Mouse (Mus musculus) MEL (cell line): ENCODE data around the gene Ap2b1. TPM values are rescaled to one million over a fixed set of nuclear protein-coding genes. Genes with fewer than 3 reads are reported as not detected.

Source experiments
- DNase-seq: peaks from one replicate; pipeline ENCODE4 v3.0.0; 2011; ENCODE audit warnings: low read depth, low spot score
- H3K27ac ChIP-seq: 2 replicates; pipeline ENCODE4 v1.5.1; 2012; ENCODE audit warnings: low read depth, mild to moderate bottlenecking, control low read depth, low read length, moderate library complexity; ENCODE audit not compliant: control insufficient read depth
- H3K27me3 ChIP-seq, 2 experiments: fragments of 150-350 bp in 1 of 2; sonication (generic) in 1 of 2; 2 replicates each; pipeline ENCODE4 v1.6.1; 2012; ENCODE audit warnings: low read length in 2 of 2, mild to moderate bottlenecking in 2 of 2, improper control_type of control experiment in 1 of 2, moderate library complexity in 1 of 2; ENCODE audit not compliant: insufficient read depth in 2 of 2, control insufficient read depth in 1 of 2
- H3K36me3 ChIP-seq, 2 experiments: 2 replicates each; pipeline ENCODE4 v1.6.1; 2012 to 2014; ENCODE audit warnings: low read length in 2 of 2, improper control_type of control experiment in 1 of 2, inconsistent platforms in 1 of 2, mild to moderate bottlenecking in 1 of 2; ENCODE audit not compliant: insufficient read depth in 2 of 2, control insufficient read depth in 1 of 2
- H3K4me1 ChIP-seq, 2 experiments: fragments of 150-350 bp in 1 of 2; sonication (generic) in 1 of 2; 2 replicates each; pipeline ENCODE4 v1.6.1; 2012; ENCODE audit warnings: low read length in 2 of 2, improper control_type of control experiment in 1 of 2, mild to moderate bottlenecking in 1 of 2; ENCODE audit not compliant: insufficient read depth in 2 of 2, control insufficient read depth in 1 of 2
- H3K4me3 ChIP-seq, 2 experiments: fragments of 150-350 bp in 1 of 2; sonication (generic) in 1 of 2; 2 replicates each; pipeline ENCODE4 v1.5.1; 2012; ENCODE audit warnings: low read depth in 2 of 2, low read length in 2 of 2, mild to moderate bottlenecking in 2 of 2, moderate library complexity in 2 of 2, control low read depth in 1 of 2, improper control_type of control experiment in 1 of 2; ENCODE audit not compliant: control insufficient read depth in 1 of 2, insufficient read depth in 1 of 2
- H3K79me2 ChIP-seq: 2 replicates; pipeline ENCODE4 v1.6.1; 2012; ENCODE audit warnings: mild to moderate bottlenecking, low read length, moderate library complexity; ENCODE audit not compliant: control insufficient read depth, poor library complexity, insufficient read depth
- H3K9ac ChIP-seq: 2 replicates; pipeline ENCODE4 v1.6.1; 2012; ENCODE audit warnings: low read depth, mild to moderate bottlenecking, control low read depth, low read length, moderate library complexity; ENCODE audit not compliant: control insufficient read depth, poor library complexity, severe bottlenecking
- H3K9me3 ChIP-seq: fragments of 150-350 bp; sonication (generic); replicated peaks from 2 replicates; pipeline ENCODE4 v1.6.1; 2012; ENCODE audit warnings: mild to moderate bottlenecking, low read length, improper control_type of control experiment, moderate library complexity; ENCODE audit not compliant: insufficient read depth
- CHD2 ChIP-seq: IDR thresholded peaks from 2 replicates; pipeline ENCODE4 v1.6.1; 2011; ENCODE audit warnings: low read length, improper control_type of control experiment
- CTCF ChIP-seq, 3 experiments: IDR thresholded peaks in 2 of 3; conservative IDR thresholded peaks in 1 of 3; 2 replicates each; pipeline ENCODE4 v1.5.1; 2011 to 2012; ENCODE audit warnings: low read length in 3 of 3, low read depth in 2 of 3, mild to moderate bottlenecking in 2 of 3, improper control_type of control experiment in 1 of 3, inconsistent platforms in 1 of 3, mixed read lengths in 1 of 3, moderate library complexity in 1 of 3; ENCODE audit not compliant: control insufficient read depth in 1 of 3, insufficient read depth in 1 of 3, poor library complexity in 1 of 3, severe bottlenecking in 1 of 3
- E2F4 ChIP-seq: IDR thresholded peaks from 2 replicates; pipeline ENCODE4 v1.6.1; 2011; ENCODE audit warnings: low read depth, low read length, improper control_type of control experiment, borderline replicate concordance
- EP300 ChIP-seq, 2 experiments: IDR thresholded peaks; 2 replicates each; pipeline ENCODE4 v1.6.1; 2011; ENCODE audit warnings: improper control_type of control experiment in 2 of 2, low read length in 2 of 2, low read depth in 1 of 2, mild to moderate bottlenecking in 1 of 2
- GABPA ChIP-seq: IDR thresholded peaks from 2 replicates; pipeline ENCODE4 v1.6.1; 2012; ENCODE audit warnings: low read depth, mild to moderate bottlenecking, inconsistent platforms, low read length, improper control_type of control experiment, moderate library complexity
- GATA1 ChIP-seq: IDR thresholded peaks from 2 replicates; pipeline ENCODE4 v1.6.1; 2011; ENCODE audit warnings: low read depth, low read length, improper control_type of control experiment
- JUND ChIP-seq: IDR thresholded peaks from 2 replicates; pipeline ENCODE4 v1.6.1; 2011; ENCODE audit warnings: low read depth, mild to moderate bottlenecking, improper control_type of control experiment, low read length
- KAT2A ChIP-seq: conservative IDR thresholded peaks from 2 replicates; pipeline ENCODE4 v1.6.1; 2012; ENCODE audit warnings: low read depth, low read length, improper control_type of control experiment, inconsistent platforms
- MAFK ChIP-seq: IDR thresholded peaks from 2 replicates; pipeline ENCODE4 v1.6.1; 2011; ENCODE audit warnings: low read depth, mild to moderate bottlenecking, low read length, improper control_type of control experiment, borderline replicate concordance
- MAX ChIP-seq: IDR thresholded peaks from 2 replicates; pipeline ENCODE4 v1.6.1; 2011; ENCODE audit warnings: low read length, improper control_type of control experiment
- MAZ ChIP-seq: IDR thresholded peaks from 2 replicates; pipeline ENCODE4 v1.6.1; 2012; ENCODE audit warnings: low read depth, mild to moderate bottlenecking, inconsistent platforms, low read length, improper control_type of control experiment
- MEF2A ChIP-seq: IDR thresholded peaks from 2 replicates; pipeline ENCODE4 v1.6.1; 2014; ENCODE audit warnings: low read depth, mild to moderate bottlenecking, inconsistent platforms, low read length, improper control_type of control experiment; ENCODE audit not compliant: poor library complexity, insufficient replicate concordance, severe bottlenecking; ENCODE audit errors: extremely low read depth
- MXI1 ChIP-seq: IDR thresholded peaks from 2 replicates; pipeline ENCODE4 v1.6.1; 2011; ENCODE audit warnings: mild to moderate bottlenecking, low read depth, low read length, improper control_type of control experiment
- MYB ChIP-seq: IDR thresholded peaks from 2 replicates; pipeline ENCODE4 v1.6.1; 2011; ENCODE audit warnings: mild to moderate bottlenecking, low read depth, low read length, improper control_type of control experiment
- MYC ChIP-seq: IDR thresholded peaks from 2 replicates; pipeline ENCODE4 v1.6.1; 2011; ENCODE audit warnings: low read depth, mild to moderate bottlenecking, low read length, improper control_type of control experiment, moderate library complexity
- NRF1 ChIP-seq: IDR thresholded peaks from 2 replicates; pipeline ENCODE4 v1.6.1; 2014; ENCODE audit warnings: low read depth, mild to moderate bottlenecking, inconsistent platforms, low read length, improper control_type of control experiment, moderate library complexity; ENCODE audit not compliant: poor library complexity, insufficient read depth, severe bottlenecking
- POLR2AphosphoS2 ChIP-seq: IDR thresholded peaks from 2 replicates; pipeline ENCODE4 v1.6.1; 2011; ENCODE audit warnings: low read length, improper control_type of control experiment
- POLR2AphosphoS5 ChIP-seq: IDR thresholded peaks from 2 replicates; pipeline ENCODE4 v1.6.1; 2012; ENCODE audit warnings: low read depth, borderline replicate concordance, mild to moderate bottlenecking, inconsistent platforms, low read length, moderate library complexity, mixed read lengths
- RAD21 ChIP-seq: IDR thresholded peaks from 2 replicates; pipeline ENCODE4 v1.6.1; 2011; ENCODE audit warnings: mild to moderate bottlenecking, low read depth, low read length, improper control_type of control experiment
- RCOR1 ChIP-seq: IDR thresholded peaks from 2 replicates; pipeline ENCODE4 v1.6.1; 2012; ENCODE audit warnings: low read depth, mild to moderate bottlenecking, inconsistent platforms, low read length, improper control_type of control experiment
- SIN3A ChIP-seq: IDR thresholded peaks from 2 replicates; pipeline ENCODE4 v1.6.1; 2012; ENCODE audit warnings: low read length, improper control_type of control experiment, inconsistent platforms
- SMC3 ChIP-seq: IDR thresholded peaks from 2 replicates; pipeline ENCODE4 v1.6.1; 2011; ENCODE audit warnings: low read depth, low read length, improper control_type of control experiment
- TAL1 ChIP-seq: IDR thresholded peaks from 2 replicates; pipeline ENCODE4 v1.6.1; 2012; ENCODE audit warnings: mild to moderate bottlenecking, inconsistent platforms, low read length, moderate library complexity, mixed read lengths
- TBP ChIP-seq: IDR thresholded peaks from 2 replicates; pipeline ENCODE4 v1.8.0; 2011; ENCODE audit warnings: low read depth, low read length, improper control_type of control experiment
- UBTF ChIP-seq: IDR thresholded peaks from 2 replicates; pipeline ENCODE4 v1.6.1; 2012; ENCODE audit warnings: low read depth, mild to moderate bottlenecking, inconsistent platforms, low read length, improper control_type of control experiment, moderate library complexity, borderline replicate concordance; ENCODE audit not compliant: insufficient read depth
- USF1 ChIP-seq: IDR thresholded peaks from 2 replicates; pipeline ENCODE4 v1.6.1; 2014; ENCODE audit warnings: low read depth, mild to moderate bottlenecking, inconsistent platforms, low read length, improper control_type of control experiment, moderate library complexity
- USF2 ChIP-seq, 2 experiments: IDR thresholded peaks; 2 replicates each; pipeline ENCODE4 v1.6.1; 2011 to 2012; ENCODE audit warnings: improper control_type of control experiment in 2 of 2, low read length in 2 of 2, borderline replicate concordance in 1 of 2, inconsistent platforms in 1 of 2, low read depth in 1 of 2, mild to moderate bottlenecking in 1 of 2; ENCODE audit not compliant: insufficient read depth in 1 of 2
- ZC3H11A ChIP-seq: IDR thresholded peaks from 2 replicates; pipeline ENCODE4 v1.6.1; 2012; ENCODE audit warnings: low read depth, mild to moderate bottlenecking, inconsistent platforms, low read length, improper control_type of control experiment
- ZKSCAN1 ChIP-seq: IDR thresholded peaks from 2 replicates; pipeline ENCODE4 v1.6.1; 2012; ENCODE audit warnings: low read depth, mild to moderate bottlenecking, inconsistent platforms, low read length, improper control_type of control experiment, moderate library complexity
- ZMIZ1 ChIP-seq: IDR thresholded peaks from 2 replicates; pipeline ENCODE4 v1.6.1; 2012; ENCODE audit warnings: low read depth, mild to moderate bottlenecking, inconsistent platforms, low read length, improper control_type of control experiment, moderate library complexity
- polyA plus RNA-seq, 2 experiments: library from polyadenylated mRNA; stranded (reverse) in 1 of 2; unstranded in 1 of 2; fragments of >175 nt in 1 of 2; fragments of >200 nt in 1 of 2; gene quantifications; 2 replicates each; pipeline versions ENCODE4 v1.2.1 to v1.2.4; 2012; ENCODE audit warnings: low replicate concordance in 2 of 2, low read depth in 1 of 2; ENCODE audit not compliant: insufficient read length in 2 of 2, insufficient read depth in 1 of 2, missing spikeins in 1 of 2
- total RNA-seq: library from RNA; depleted of rRNA; stranded (reverse); fragments of 300-350 nt; gene quantifications from 2 replicates; pipeline ENCODE4 v1.2.3, GENCODE M21; 2012

The Ap2b1 gene
- total and polyA plus RNA-seq, 3 experiments, result 60.6 to 165 (median 68.9) TPM

DNA sequence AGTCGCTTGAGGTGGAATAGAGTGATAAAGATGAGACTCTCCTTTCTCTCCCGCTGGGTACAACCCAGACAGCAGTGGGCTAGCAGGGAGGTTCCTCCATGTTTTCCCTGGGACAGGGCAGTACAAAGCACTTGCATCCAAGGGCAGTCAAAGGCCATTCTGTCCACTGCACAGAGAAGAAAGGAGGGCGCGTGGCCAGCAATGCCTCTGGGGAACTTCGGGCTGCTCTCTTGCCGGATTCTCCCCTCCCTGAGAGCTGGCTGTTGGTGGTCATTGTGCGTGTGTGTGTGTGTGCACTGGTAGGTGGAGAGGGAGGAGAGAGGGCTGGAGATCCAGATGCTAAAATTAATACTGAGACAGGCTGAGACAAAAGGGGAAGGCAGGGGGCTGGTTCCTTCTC lies 142.4 kb downstream of the Ap2b1 start:
- no peak for DNase-seq
- Histone ChIP-seq H3K4me1 (no peaks in the 10 kb centered on the region), H3K79me2 (no peaks in the 10 kb centered on the region; the same call in 1 of the 2 replicates), H3K36me3 (no peaks in the 10 kb centered on the region), H3K9ac (no peak overlapping the region), H3K27me3 (peaks cover 0 to 6% of the 10 kb centered on the region in 2 experiments; a peak in 3 of 4 replicates), H3K9me3 (no peaks in the 10 kb centered on the region), H3K4me3 (no peak overlapping the region), H3K27ac (no peak overlapping the region)
- TF ChIP-seq RAD21, result no peak
- TF ChIP-seq ZKSCAN1, result no peak
- TF ChIP-seq TAL1, result no peak
- TF ChIP-seq MAX, result no peak
- TF ChIP-seq TBP, result no peak
- TF ChIP-seq GABPA, result no peak
- no peak for TF ChIP-seq EP300 (IDR thresholded peaks at IDR 0.05; ENCODE audit: low read depth in 1 of 2, low read length in 2 of 2)
- TF ChIP-seq MXI1, result no peak
- TF ChIP-seq ZMIZ1, result no peak
- no peak for TF ChIP-seq JUND

DNA sequence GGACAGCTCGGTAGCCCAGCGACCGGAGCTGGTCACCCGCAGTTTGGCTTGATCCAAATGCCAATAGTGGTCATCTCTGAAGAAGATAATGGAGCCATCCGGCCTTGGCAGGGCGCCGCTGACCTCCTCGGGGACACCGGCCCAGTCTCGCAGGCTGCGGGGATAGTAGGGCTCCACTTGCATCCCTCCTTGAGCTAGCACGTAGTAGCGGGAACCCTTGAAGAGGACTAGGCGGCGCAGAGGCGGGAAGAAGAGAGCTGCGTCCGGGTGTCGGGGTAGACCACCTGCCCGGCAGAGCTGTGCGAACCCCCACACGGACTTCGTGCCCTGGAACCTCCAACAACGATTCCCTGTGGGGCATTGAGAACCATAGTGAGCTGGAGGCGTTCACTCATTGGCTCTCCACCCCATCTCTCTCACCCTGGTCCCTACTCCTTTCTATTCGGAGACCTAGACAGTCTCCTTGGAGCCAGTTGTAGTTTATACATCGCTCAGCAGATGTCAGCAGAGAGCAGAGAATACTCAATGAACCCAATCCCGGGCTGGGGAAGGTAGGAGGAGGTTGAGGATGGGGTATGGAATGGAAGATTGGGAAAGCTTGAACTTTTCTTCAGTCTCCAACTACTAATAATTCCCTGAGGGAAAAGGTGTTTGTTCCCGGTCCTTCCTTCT lies 143.9 kb downstream of the Ap2b1 start:
- DNase-seq, result peak; percentile 67
- H3K27me3 ChIP-seq, result 0 out of 4 replicates have a peak, but pooled peaks cover 0 to 5% of the 10 kb centered on the region in 2 experiments
- no peaks in the 10 kb centered on the region for H3K4me1 ChIP-seq
- TF ChIP-seq USF1 (no peak), POLR2AphosphoS5 (no peak), TAL1 (no peak), UBTF (no peak), RCOR1 (no peak), E2F4 (no peak), ZC3H11A (peak; percentile 61), MYC (no peak), JUND (no peak), GABPA (no peak), NRF1 (no peak), USF2 (IDR thresholded peaks at IDR 0.05; ENCODE audit: borderline replicate concordance in 1 of 2, insufficient read depth in 1 of 2, low read depth in 1 of 2, low read length in 2 of 2) (no peak), MAX (no peak), POLR2AphosphoS2 (no peak), CHD2 (no peak), MYB (no peak), ZKSCAN1 (no peak), GATA1 (no peak), MXI1 (no peak), ZMIZ1 (no peak), KAT2A (no peak), SMC3 (peak; percentile 85), MAZ (no peak), MEF2A (no peak), SIN3A (no peak), MAFK (no peak), CTCF (IDR thresholded peaks at IDR 0.05 in 2 of 3, conservative IDR thresholded peaks at IDR 0.05 in 1 of 3; ENCODE audit: control insufficient read depth in 1 of 3, insufficient read depth in 1 of 3, low read depth in 2 of 3, low read length in 3 of 3, poor library complexity in 1 of 3, severe bottlenecking in 1 of 3) (peak; percentile 59 to 84 (median 75))

More for the DNA sequence above, 143.9 kb downstream of the Ap2b1 start:
- H3K27ac ChIP-seq, result no peak overlapping the region
- H3K9me3 ChIP-seq, result no peaks in the 10 kb centered on the region
- H3K36me3 ChIP-seq, result no peaks in the 10 kb centered on the region
- H3K79me2 ChIP-seq, result no peaks in the 10 kb centered on the region; the same call in 1 of the 2 replicates
- no peak overlapping the region for H3K9ac ChIP-seq
- H3K4me3 ChIP-seq, result no peak overlapping the region
